Mouse (Mus musculus) ES-E14 (cell line): Measurements from ENCODE around the gene Gm2012. TPM values are rescaled to one million over a fixed set of nuclear protein-coding genes. Genes with fewer than 3 reads are reported as not detected.
"Not testable (repeated sequence)": the region's sequence is repeated elsewhere in the genome, so short reads cannot be mapped to it uniquely, and the experiment has no call there.

Source experiments
- DNase-seq: peaks from one replicate; pipeline ENCODE4 v3.0.0-alpha.2; 2013; ENCODE audit warnings: low read depth, low spot score
- H3K27ac ChIP-seq: 2 replicates; pipeline ENCODE4 v1.5.1; 2012; ENCODE audit warnings: low read depth, mild to moderate bottlenecking, low read length, moderate library complexity, mixed read lengths; ENCODE audit not compliant: poor library complexity, insufficient read depth, severe bottlenecking
- H3K36me3 ChIP-seq: 2 replicates; pipeline ENCODE4 v1.6.1; 2012; ENCODE audit warnings: mild to moderate bottlenecking, low read length, moderate library complexity, mixed read lengths; ENCODE audit not compliant: control insufficient read depth, poor library complexity, insufficient read depth, severe bottlenecking
- H3K4me1 ChIP-seq, 2 experiments: fragments of 150-350 bp in 1 of 2; sonication (generic) in 1 of 2; 2 replicates each; pipeline ENCODE4 v1.6.1; 2012; ENCODE audit warnings: low read length in 2 of 2, mild to moderate bottlenecking in 1 of 2, mixed read lengths in 1 of 2; ENCODE audit not compliant: control insufficient read depth in 2 of 2, insufficient read depth in 2 of 2, poor library complexity in 1 of 2
- H3K4me3 ChIP-seq, 2 experiments: fragments of 150-350 bp in 1 of 2; sonication (generic) in 1 of 2; 2 replicates each; pipeline ENCODE4 v1.5.1; 2012; ENCODE audit warnings: low read length in 2 of 2, low read depth in 1 of 2, mild to moderate bottlenecking in 1 of 2, mixed read lengths in 1 of 2; ENCODE audit not compliant: insufficient read depth in 1 of 2, poor library complexity in 1 of 2, severe bottlenecking in 1 of 2
- H3K9ac ChIP-seq: 2 replicates; pipeline ENCODE4 v1.6.1; 2012; ENCODE audit warnings: low read depth, mild to moderate bottlenecking, low read length, mixed read lengths; ENCODE audit not compliant: poor library complexity, insufficient read depth, severe bottlenecking
- H3K9me3 ChIP-seq: fragments of 150-350 bp; sonication (generic); 2 replicates; pipeline ENCODE4 v1.6.1; 2012; ENCODE audit warnings: low read depth, mild to moderate bottlenecking, low read length; ENCODE audit not compliant: control insufficient read depth, insufficient read depth
- in situ Hi-C, 2 experiments: fragments of 600-800 bp; cut with MboI; formaldehyde crosslinking; loops; one replicate each; pipeline ENCODE4 v1.15.1; 2025; ENCODE audit warnings: low sequenced_read_pairs in 2 of 2, inconsistent platforms in 1 of 2; ENCODE audit not compliant: unreplicated experiment in 2 of 2
- total RNA-seq: library from RNA; depleted of rRNA; stranded (reverse); fragments of 300-350 nt; gene quantifications from 2 replicates; pipeline ENCODE4 v1.2.3, GENCODE M21; 2012; rRNA removed

The Gm2012 gene
- total RNA-seq: not detected in 2 replicates

DNA sequence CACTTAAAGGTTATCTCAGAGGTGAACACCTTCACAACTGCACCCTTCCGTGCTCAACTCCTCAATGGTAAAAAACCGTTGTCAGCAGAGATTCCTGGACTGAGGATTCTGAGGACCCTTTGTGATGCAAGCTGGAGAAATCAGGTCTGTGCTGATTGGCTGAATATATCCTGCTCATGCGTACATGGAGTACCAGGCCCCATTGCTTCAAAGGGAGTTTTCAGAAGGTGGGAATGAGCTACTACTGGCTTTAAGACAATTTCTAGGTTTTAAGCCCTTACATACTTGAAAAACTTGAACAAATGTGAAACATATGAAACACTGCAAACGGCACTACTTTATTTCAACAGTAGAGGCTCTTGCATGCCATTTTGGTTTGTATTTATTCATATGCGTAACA lies at the start of gene Gm2012:
Gm2012 (minus strand) TSS at position 101 of the 400 bp plus-strand sequence.
- H3K36me3 ChIP-seq, H3K27ac ChIP-seq, H3K9me3 ChIP-seq, H3K4me3 ChIP-seq, in situ Hi-C loops, DNase-seq, H3K9ac ChIP-seq, H3K4me1 ChIP-seq: not testable (repeated sequence)

DNA sequence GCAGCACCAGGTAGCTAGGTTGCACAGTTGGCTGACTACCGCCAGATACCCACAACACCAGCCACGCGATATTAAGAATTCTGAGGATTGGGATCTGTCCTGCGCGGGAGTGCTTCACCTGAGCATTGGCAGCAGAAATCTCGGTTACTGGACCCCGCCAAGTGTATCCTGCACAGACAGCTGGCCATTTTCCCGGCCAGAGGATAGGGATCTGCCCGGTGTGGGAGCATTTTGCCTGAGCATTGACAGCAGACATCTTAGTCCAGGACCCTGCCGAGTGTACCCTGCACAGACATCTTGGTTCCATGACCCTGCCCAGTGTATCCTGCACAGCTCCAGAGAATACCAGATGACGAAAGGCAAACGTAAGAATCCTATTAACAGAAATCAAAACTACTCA lies 72.0 kb downstream of the Gm2012 start:
- DNase-seq, H3K4me3 ChIP-seq, H3K4me1 ChIP-seq, in situ Hi-C loops, H3K27ac ChIP-seq, H3K36me3 ChIP-seq, H3K9ac ChIP-seq, H3K9me3 ChIP-seq: not testable (repeated sequence)

Other genes starting within 250 kb of the Gm2012 start
- not detected in 2 replicates for gene Gm5168, start 180.3 kb downstream of the Gm2012 start, total RNA-seq
- not detected in 2 replicates for gene Gm2030, start 78.7 kb upstream of the Gm2012 start, total RNA-seq